Mouse (Mus musculus): ENCODE measurements around the gene Pgap2. TPM values are rescaled to one million over a fixed set of nuclear protein-coding genes. Genes with fewer than 3 reads are reported as not detected.

The Pgap2 gene
- total RNA-seq (2023): 42.9 TPM

DNA sequence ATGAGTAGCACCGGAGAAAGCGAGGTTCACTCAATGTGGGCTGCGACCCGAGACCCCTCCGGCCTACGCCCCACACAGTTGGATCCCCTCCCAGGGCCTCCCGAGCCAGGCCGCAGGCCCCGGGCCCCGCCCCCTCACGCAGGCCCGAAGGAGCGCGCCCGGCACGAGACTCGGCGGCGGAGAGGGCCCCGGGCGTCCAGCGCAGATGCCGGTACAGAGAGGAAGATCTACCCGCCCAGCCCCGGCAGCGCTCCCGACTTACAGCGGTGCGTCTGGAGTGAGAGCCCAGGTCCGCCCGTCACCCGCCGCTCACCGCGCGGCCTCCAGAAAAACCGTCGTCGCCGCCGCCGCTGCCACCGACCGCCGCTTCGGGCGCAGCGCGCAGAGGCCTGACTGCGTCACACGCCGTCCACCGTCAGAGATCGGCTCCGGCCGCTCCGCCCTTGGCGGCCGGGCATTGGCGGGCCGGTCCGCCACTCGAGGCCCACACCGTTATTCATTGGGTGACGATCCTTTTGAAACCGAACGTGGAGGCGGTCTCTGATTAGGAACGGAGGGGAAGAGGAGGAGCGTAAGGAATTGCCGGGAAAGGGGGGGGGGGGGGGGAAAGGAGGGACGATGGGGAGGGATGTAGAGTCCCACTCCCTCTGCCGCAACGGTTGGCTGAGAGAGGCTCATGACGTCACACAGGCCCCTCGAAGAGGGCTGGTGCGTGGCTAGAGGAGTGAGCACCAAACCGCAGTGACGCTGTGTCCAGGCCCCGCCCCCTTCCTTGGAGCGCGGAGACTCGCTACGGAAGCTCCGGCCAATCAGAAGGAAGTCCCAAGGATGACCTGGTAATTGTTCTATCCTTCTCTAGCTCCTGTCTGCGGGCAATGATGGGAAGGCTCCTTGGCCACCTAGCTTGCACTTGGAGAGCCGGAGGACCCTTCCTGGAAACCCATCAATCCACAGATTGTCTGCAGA is at the start of gene Pgap2, which contains the start of gene Nup98:
Pgap2 (plus strand) TSS at position 453 of the 966 bp plus-strand sequence.
Nup98 (minus strand) TSS at position 421 of the 966 bp plus-strand sequence.

DNA sequence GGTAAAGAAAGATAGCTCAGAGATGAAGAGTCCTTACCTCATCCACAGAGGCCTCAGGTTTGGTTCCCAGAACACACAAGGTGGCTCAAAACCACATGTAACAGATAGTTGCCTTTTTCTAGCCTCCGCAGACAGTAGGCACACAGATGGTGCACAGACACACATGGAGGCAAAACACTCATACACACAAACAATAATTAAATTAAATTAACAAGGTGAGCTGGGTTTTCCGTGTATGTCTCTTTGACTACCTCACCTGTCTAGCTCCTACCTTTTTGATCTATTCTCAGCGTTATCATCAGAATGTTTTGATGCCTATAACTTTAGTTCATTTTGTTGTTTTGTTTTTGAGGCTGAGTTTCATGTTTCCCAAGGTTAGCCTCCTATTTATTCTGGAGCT is 45.9 kb downstream of the Pgap2 start, which contains the start of gene Rhog:
Rhog (minus strand) TSS at position 101 of the 400 bp plus-strand sequence.

DNA sequence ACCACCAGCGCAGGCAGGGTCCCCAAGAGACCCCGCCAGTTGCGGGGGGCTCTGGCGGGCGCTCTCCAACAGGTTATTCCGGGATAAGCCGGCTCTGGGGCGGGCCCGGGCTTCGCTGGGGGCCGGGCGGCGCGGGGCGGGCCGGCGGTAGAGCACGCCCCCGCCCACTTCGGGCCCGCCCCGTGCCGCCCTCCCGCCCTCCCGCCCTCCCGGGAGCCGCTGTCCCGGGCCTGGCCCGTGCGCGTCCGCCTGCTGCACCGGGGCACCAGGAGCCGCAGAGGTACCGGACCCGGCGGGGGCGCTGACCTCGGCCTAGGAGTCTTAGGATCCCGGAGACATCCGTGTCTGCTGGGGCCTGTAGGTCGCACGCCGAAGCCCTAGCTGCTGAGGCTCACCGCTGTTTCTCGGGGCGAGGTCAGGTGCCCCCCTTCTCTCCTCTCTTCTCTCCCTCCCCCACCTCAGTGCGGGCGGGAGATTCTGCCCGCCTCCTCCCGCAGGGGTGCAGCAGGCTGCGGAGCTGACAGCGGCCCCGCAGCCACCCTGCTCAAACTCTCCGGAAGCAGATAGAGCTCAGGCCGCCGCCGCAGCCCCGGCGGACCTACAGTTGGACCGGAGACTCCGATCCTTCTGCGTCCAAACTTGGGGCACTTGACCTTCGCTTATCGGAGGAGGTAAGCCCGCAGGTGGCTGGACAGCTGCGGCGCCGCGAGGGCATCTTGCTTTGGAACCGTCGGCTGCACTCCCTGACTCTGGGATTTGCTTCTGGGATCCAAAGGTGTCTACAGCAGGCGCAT is 57.8 kb downstream of the Pgap2 start, which contains the start of gene Stim1:
Stim1 (plus strand) TSS at position 206 of the 794 bp plus-strand sequence.

Other genes starting within 250 kb of the Pgap2 start
- 13.0 TPM for gene Il18bp, start 191.5 kb upstream of the Pgap2 start, total RNA-seq (2023)
- 34.6 TPM for gene Rnf121, start 144.7 kb upstream of the Pgap2 start, total RNA-seq (2023)
- gene Xndc1, start 144.7 kb upstream of the Pgap2 start, total RNA-seq (2023): 40.5 TPM
- 6.6 TPM for gene Xntrpc, start 144.5 kb upstream of the Pgap2 start, total RNA-seq (2023)
- 2.1 TPM for gene Trpc2, start 127.1 kb upstream of the Pgap2 start, total RNA-seq (2023)
- not detected for gene Art1, start 108.5 kb upstream of the Pgap2 start, total RNA-seq (2023)
- 2.2 TPM for gene Art5, start 100.7 kb upstream of the Pgap2 start, total RNA-seq (2023)
- not detected for gene Chrna10, start 93.4 kb upstream of the Pgap2 start, total RNA-seq (2023)
- gene Nup98, start within 50 bp of the Pgap2 start, total RNA-seq (2023): 111 TPM
- 170 TPM for gene Rhog, start 45.8 kb downstream of the Pgap2 start, total RNA-seq (2023)
- gene Stim1, start 57.6 kb downstream of the Pgap2 start, total RNA-seq (2023): 163 TPM
- 41.4 TPM for gene Rrm1, start 231.5 kb downstream of the Pgap2 start, total RNA-seq (2023)